Mouse (Mus musculus) hindbrain, postnatal 0 days (tissue): Measurements from ENCODE around the gene Rptor. TPM values are rescaled to one million over a fixed set of nuclear protein-coding genes. Genes with fewer than 3 reads are reported as not detected.

Experiments
- ATAC-seq: fragments of 200-750 bp; cut with Nextera tagmentation; 2 replicates; pipeline ENCODE4 v1.8.0; 2017; ENCODE audit warnings: mild to moderate bottlenecking, moderate TSS enrichment, moderate library complexity
- DNase-seq: peaks from one replicate; pipeline ENCODE4 v3.0.0-alpha.2; 2015; ENCODE audit warnings: low spot score
- H3K27ac ChIP-seq: fragments of 300-500 bp; sonication (generic); 2 replicates; pipeline ENCODE4 v1.5.1; 2014; ENCODE audit warnings: mild to moderate bottlenecking
- H3K27me3 ChIP-seq: fragments of 300-500 bp; sonication (generic); 2 replicates; pipeline ENCODE4 v1.6.1; 2014; ENCODE audit warnings: low read length, mixed read lengths; ENCODE audit not compliant: insufficient read depth
- H3K36me3 ChIP-seq: fragments of 300-500 bp; sonication (generic); 2 replicates; pipeline ENCODE4 v1.6.1; 2014; ENCODE audit warnings: low read length, mixed read lengths; ENCODE audit not compliant: insufficient read depth
- H3K4me1 ChIP-seq: fragments of 300-500 bp; sonication (generic); 2 replicates; pipeline ENCODE4 v1.6.1; 2014; ENCODE audit warnings: antibody characterized with exemption, low read length, mixed read lengths; ENCODE audit not compliant: insufficient read depth
- H3K4me2 ChIP-seq: fragments of 300-500 bp; sonication (generic); 2 replicates; pipeline ENCODE4 v1.6.1; 2014; ENCODE audit warnings: low read depth, mild to moderate bottlenecking, low read length, moderate library complexity, mixed read lengths
- H3K4me3 ChIP-seq: fragments of 300-500 bp; sonication (generic); 2 replicates; pipeline ENCODE4 v1.5.1; 2014; ENCODE audit warnings: low read length
- H3K9ac ChIP-seq: fragments of 300-500 bp; sonication (generic); replicated peaks from 2 replicates; pipeline ENCODE4 v1.6.1; 2014; ENCODE audit warnings: mild to moderate bottlenecking, low read length, moderate library complexity, mixed read lengths
- H3K9me3 ChIP-seq: fragments of 300-500 bp; sonication (generic); 2 replicates; pipeline ENCODE4 v1.6.1; 2016; ENCODE audit warnings: low read length, mixed read lengths
- CTCF ChIP-seq: IDR thresholded peaks from 2 replicates; pipeline ENCODE4 v1.5.1; 2016; ENCODE audit warnings: antibody characterized with exemption, control low read depth, low read depth
- WGBS: fragments of 180-500 bp; shearing (Covaris S2); extraction: QIAGEN DNeasy Blood & Tissue Kit; methylation state at CpG from one replicate; pipeline ENCODE4 v1.1.7; 2014; 5-methylcytosine and 5-hydroxymethylcytosine counted together
- polyA plus RNA-seq: library from polyadenylated mRNA; unstranded; fragments of >200 nt; fragmentation: Nextera tagmentation; extraction: Ambion mirVana; gene quantifications from 2 replicates; pipeline ENCODE4 v1.2.1, GENCODE M21; 2015
- total RNA-seq: library from RNA; depleted of rRNA; stranded (reverse); fragments of >200 nt; gene quantifications from 2 replicates; pipeline ENCODE4 v1.2.3, GENCODE M21; 2014

The Rptor gene
- total and polyA plus RNA-seq, 2 experiments from 2014 or later = 8.7 to 69.0 TPM

DNA sequence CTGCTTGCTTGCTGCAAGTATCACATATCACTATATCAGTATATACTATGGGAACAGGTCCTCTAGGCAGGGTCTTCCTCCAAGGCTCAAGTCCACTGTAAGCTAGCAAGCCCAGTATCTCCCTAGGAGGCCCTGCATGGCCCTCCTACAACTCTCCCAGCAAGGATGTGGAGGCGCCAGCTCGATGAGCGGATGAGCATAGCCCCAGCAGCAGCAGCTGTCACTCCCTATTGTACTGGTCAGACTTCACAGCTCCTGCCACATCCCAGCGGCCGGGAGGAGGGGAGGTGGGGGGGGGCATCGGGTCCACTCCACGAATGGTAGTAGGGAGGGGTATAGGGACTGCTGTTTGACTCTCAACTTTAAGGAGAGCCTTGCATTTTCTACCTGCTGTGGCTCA lies 200.2 kb downstream of the Rptor start:
- Histone ChIP-seq H3K27me3 (no peaks in the 10 kb centered on the region), H3K36me3 (no peaks in the 10 kb centered on the region), H3K27ac (no peak overlapping the region), H3K4me3 (no peak overlapping the region), H3K4me2 (no peak overlapping the region), H3K9ac (no peak overlapping the region), H3K9me3 (no peaks in the 10 kb centered on the region), H3K4me1 (no peaks in the 10 kb centered on the region)
- ATAC-seq (no peak), DNase-seq (no peak)
- TF ChIP-seq CTCF = no peak
- WGBS = 42% methylated on average over 7 of the region's 7 CpGs

- Histone ChIP-seq H3K4me2 (no peak overlapping the region), H3K4me1 (no peaks in the 10 kb centered on the region), H3K27me3 (no peaks in the 10 kb centered on the region), H3K36me3 (no peaks in the 10 kb centered on the region), H3K27ac (no peak overlapping the region), H3K9ac (no peak overlapping the region), H3K4me3 (no peak overlapping the region), H3K9me3 (no peaks in the 10 kb centered on the region)
- no peak for DNase-seq
- no peak for ATAC-seq
- WGBS = 69% methylated on average over 3 of the region's 3 CpGs
- no peak for TF ChIP-seq CTCF
Measured at GRCm38 (mm10) chr11:119804392-119804791, 201.7 kb downstream of the Rptor start.

DNA sequence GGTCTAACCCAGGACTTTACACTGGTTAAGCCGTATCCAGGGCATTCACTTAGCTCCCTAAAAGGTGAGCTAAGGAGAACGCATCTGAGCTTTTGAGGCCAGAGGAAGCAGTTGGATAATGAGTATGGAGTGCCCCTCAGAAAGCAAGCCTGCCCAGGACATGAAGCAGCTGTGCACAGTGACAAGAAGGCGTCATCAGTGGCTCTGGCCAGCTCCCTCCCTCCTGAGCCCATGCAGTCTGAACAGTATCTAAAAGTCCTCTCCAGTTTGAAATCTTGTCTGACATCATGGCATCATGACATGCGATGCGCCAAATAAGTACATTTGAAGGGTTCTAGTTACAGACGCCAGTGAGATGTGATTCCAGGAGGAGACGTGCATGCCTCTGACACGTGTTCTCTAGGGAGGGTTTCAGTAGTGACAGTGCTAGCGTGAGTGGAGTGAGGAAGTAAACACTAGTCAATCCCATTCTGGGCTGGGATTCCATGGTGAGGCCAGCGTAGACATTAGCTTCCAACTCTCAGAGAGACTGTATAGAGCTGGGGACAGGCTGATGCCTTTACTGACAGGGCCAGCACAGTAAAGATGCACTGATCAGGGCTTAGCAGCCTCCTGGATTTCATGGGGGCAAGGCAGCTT lies 202.5 kb downstream of the Rptor start:
- ATAC-seq = no peak
- no peak overlapping the region for H3K4me3 ChIP-seq
- no peaks in the 10 kb centered on the region for H3K9me3 ChIP-seq
- DNase-seq = no peak
- no peak overlapping the region for H3K4me2 ChIP-seq
- H3K27me3 ChIP-seq = no peaks in the 10 kb centered on the region
- TF ChIP-seq CTCF = no peak
- no peaks in the 10 kb centered on the region for H3K36me3 ChIP-seq
- no peak overlapping the region for H3K9ac ChIP-seq
- H3K4me1 ChIP-seq = no peaks in the 10 kb centered on the region
- no peak overlapping the region for H3K27ac ChIP-seq
- WGBS = 88% methylated on average over 10 of the region's 10 CpGs

DNA sequence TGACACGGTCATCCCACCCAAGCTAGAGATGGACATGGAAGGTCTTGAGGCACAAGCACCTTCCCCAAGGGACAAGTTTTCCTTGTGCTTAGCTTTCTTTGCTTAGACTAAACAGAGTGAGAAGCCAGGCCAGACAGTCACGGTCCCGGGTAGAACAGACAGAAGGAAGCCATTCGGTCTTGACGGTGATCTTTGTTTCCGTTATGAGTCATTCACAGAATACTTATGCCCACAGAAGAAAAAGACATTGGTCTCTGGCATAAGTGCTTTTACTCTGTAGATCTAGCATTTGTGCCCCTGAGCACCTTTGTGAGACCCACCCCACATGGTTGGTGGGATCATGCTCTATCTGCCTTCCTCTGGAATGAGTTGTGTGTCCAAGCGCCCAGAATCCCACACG lies 203.8 kb downstream of the Rptor start:
- no peaks in the 10 kb centered on the region for H3K27me3 ChIP-seq
- H3K9ac ChIP-seq = no peak overlapping the region
- H3K27ac ChIP-seq = no peak overlapping the region
- TF ChIP-seq CTCF = no peak
- 92% methylated on average over 8 of the region's 8 CpGs for WGBS
- ATAC-seq (no peak), DNase-seq (no peak)
- H3K4me3 ChIP-seq = no peak overlapping the region
- H3K4me1 ChIP-seq = no peaks in the 10 kb centered on the region
- H3K36me3 ChIP-seq = no peaks in the 10 kb centered on the region
- no peaks in the 10 kb centered on the region for H3K9me3 ChIP-seq
- H3K4me2 ChIP-seq = no peak overlapping the region

GRCm38 (mm10) chr11:119807431-119808031 lies 204.8 kb downstream of the Rptor start:
- Histone ChIP-seq H3K4me3 (no peak overlapping the region), H3K9ac (no peak overlapping the region), H3K27ac (no peak overlapping the region), H3K27me3 (no peaks in the 10 kb centered on the region), H3K4me2 (no peak overlapping the region), H3K36me3 (peaks cover 5% of the 10 kb centered on the region; the same call in 1 of the 2 replicates), H3K4me1 (no peaks in the 10 kb centered on the region), H3K9me3 (no peaks in the 10 kb centered on the region)
- DNase-seq = no peak
- WGBS = 68% methylated on average over 7 of the region's 7 CpGs
- no peak for TF ChIP-seq CTCF
- ATAC-seq = no peak

DNA sequence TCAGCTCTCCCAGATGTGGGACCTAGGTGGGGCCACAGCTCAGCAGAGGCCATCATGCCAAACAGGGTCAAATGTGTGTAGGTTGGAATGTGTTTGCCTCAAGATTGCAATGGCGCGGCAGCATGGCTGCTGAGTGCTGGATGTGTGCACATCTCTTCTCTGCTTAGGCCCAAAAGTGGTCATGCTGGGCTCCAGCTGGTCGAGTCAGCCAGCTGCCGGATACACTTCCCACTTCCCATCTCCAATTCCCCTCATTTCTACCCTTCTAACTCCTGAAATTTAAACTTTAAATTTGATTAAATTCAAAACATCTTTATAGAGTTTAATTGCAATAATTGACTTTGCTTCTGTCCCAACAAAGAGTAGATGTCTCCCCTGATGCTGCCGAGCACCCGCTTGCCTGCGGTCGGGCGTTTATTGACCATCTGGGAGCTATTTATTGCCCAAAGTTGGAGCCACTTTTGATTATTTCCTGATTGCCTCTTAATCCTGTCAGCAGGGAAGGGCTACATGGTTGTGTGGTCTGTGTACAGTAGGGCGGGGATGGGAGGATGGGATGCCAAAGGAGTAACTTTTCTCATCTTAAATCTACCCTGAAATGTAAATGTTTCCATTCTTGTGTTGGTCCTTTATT lies 206.1 kb downstream of the Rptor start:
- Histone ChIP-seq H3K9ac (no peak overlapping the region), H3K27ac (no peak overlapping the region), H3K9me3 (no peaks in the 10 kb centered on the region), H3K36me3 (peaks cover 5% of the 10 kb centered on the region; the same call in 1 of the 2 replicates), H3K27me3 (no peaks in the 10 kb centered on the region), H3K4me1 (no peaks in the 10 kb centered on the region), H3K4me3 (no peak overlapping the region), H3K4me2 (no peak overlapping the region)
- 64% methylated on average over 10 of the region's 10 CpGs for WGBS
- no peak for TF ChIP-seq CTCF
- ATAC-seq (no peak), DNase-seq (no peak)

- no peaks in the 10 kb centered on the region for H3K9me3 ChIP-seq
- H3K4me3 ChIP-seq = no peak overlapping the region
- no peak for ATAC-seq
- TF ChIP-seq CTCF = no peak
- H3K27ac ChIP-seq = peak overlapping the region; percentile 41; the same call in 1 of the 2 replicates
- H3K4me2 ChIP-seq = no peak overlapping the region
- no peak for DNase-seq
- 62% methylated on average over 5 of the region's 5 CpGs for WGBS
- H3K36me3 ChIP-seq = peaks cover 5% of the 10 kb centered on the region; the same call in 1 of the 2 replicates
- no peak overlapping the region for H3K9ac ChIP-seq
- H3K27me3 ChIP-seq = no peaks in the 10 kb centered on the region
- H3K4me1 ChIP-seq = no peaks in the 10 kb centered on the region
Measured at GRCm38 (mm10) chr11:119809309-119809708, 206.6 kb downstream of the Rptor start.
